Mouse (Mus musculus): ENCODE measurements around the gene Pard3b. TPM values are rescaled to one million over a fixed set of nuclear protein-coding genes. Genes with fewer than 3 reads are reported as not detected.

Pard3b gene
- polyA plus RNA-seq, 1 experiment from 2014 or later = 17.9 TPM

GRCm38 (mm10) chr1:62416627-62417374, 778.2 kb downstream of the Pard3b start:
- Histone ChIP-seq H3K4me1 (peaks cover 7% of the 10 kb centered on the region), H3K4me3 (no peak overlapping the region), H3K27ac (no peak overlapping the region), H3K9ac (no peak overlapping the region), H3K9me3 (no peaks in the 10 kb centered on the region), H3K27me3 (no peaks in the 10 kb centered on the region), H3K36me3 (no peaks in the 10 kb centered on the region), H3K4me2 (no peak overlapping the region)
- ATAC-seq (ENCODE audit: borderline replicate concordance, extremely low read depth, low FRiP score, low TSS enrichment) = no peak
- 73% methylated on average over 10 of the region's 10 CpGs for WGBS

GRCm38 (mm10) chr1:62422896-62423650, 784.4 kb downstream of the Pard3b start:
- no peak overlapping the region for H3K4me2 ChIP-seq
- no peaks in the 10 kb centered on the region for H3K9me3 ChIP-seq
- no peak overlapping the region for H3K9ac ChIP-seq
- ATAC-seq (ENCODE audit: borderline replicate concordance, extremely low read depth, low FRiP score, low TSS enrichment) = no peak
- 88% methylated on average over 10 of the region's 10 CpGs for WGBS
- H3K36me3 ChIP-seq = no peaks in the 10 kb centered on the region
- H3K4me1 ChIP-seq = no peaks in the 10 kb centered on the region
- no peaks in the 10 kb centered on the region for H3K27me3 ChIP-seq
- no peak overlapping the region for H3K27ac ChIP-seq
- no peak overlapping the region for H3K4me3 ChIP-seq

- no peak overlapping the region for H3K27ac ChIP-seq
- H3K9me3 ChIP-seq = no peaks in the 10 kb centered on the region
- H3K4me1 ChIP-seq = no peaks in the 10 kb centered on the region
- no peak overlapping the region for H3K9ac ChIP-seq
- no peaks in the 10 kb centered on the region for H3K27me3 ChIP-seq
- no peak for ATAC-seq (ENCODE audit: borderline replicate concordance, extremely low read depth, low FRiP score, low TSS enrichment)
- H3K36me3 ChIP-seq = no peaks in the 10 kb centered on the region
- no peak overlapping the region for H3K4me3 ChIP-seq
- WGBS = 92% methylated on average over 2 of the region's 2 CpGs
- no peak overlapping the region for H3K4me2 ChIP-seq
Measured at GRCm38 (mm10) chr1:62425369-62425768, 786.7 kb downstream of the Pard3b start.

GRCm38 (mm10) chr1:62428736-62429135, 790.1 kb downstream of the Pard3b start:
- Histone ChIP-seq H3K4me2 (no peak overlapping the region), H3K4me1 (no peaks in the 10 kb centered on the region), H3K9ac (no peak overlapping the region), H3K36me3 (no peaks in the 10 kb centered on the region), H3K9me3 (no peaks in the 10 kb centered on the region), H3K27me3 (no peaks in the 10 kb centered on the region), H3K27ac (no peak overlapping the region), H3K4me3 (no peak overlapping the region)
- 61% methylated on average over 6 of the region's 6 CpGs for WGBS
- no peak for ATAC-seq (ENCODE audit: borderline replicate concordance, extremely low read depth, low FRiP score, low TSS enrichment)

GRCm38 (mm10) chr1:62429333-62430182, 790.9 kb downstream of the Pard3b start:
- no peak for ATAC-seq (ENCODE audit: borderline replicate concordance, extremely low read depth, low FRiP score, low TSS enrichment)
- no peak overlapping the region for H3K27ac ChIP-seq
- no peaks in the 10 kb centered on the region for H3K9me3 ChIP-seq
- H3K9ac ChIP-seq = no peak overlapping the region
- 64% methylated on average over 17 of the region's 17 CpGs for WGBS
- no peaks in the 10 kb centered on the region for H3K36me3 ChIP-seq
- H3K4me3 ChIP-seq = no peak overlapping the region
- no peaks in the 10 kb centered on the region for H3K4me1 ChIP-seq
- H3K4me2 ChIP-seq = no peak overlapping the region
- H3K27me3 ChIP-seq = no peaks in the 10 kb centered on the region

GRCm38 (mm10) chr1:62431054-62431453, 792.4 kb downstream of the Pard3b start:
- H3K27ac ChIP-seq = no peak overlapping the region
- WGBS = 70% methylated on average over 6 of the region's 6 CpGs
- no peak for ATAC-seq (ENCODE audit: borderline replicate concordance, extremely low read depth, low FRiP score, low TSS enrichment)

GRCm38 (mm10) chr1:62433891-62434290, 795.3 kb downstream of the Pard3b start:
- H3K4me2 ChIP-seq = no peak overlapping the region
- H3K36me3 ChIP-seq = no peaks in the 10 kb centered on the region
- 62% methylated on average over 5 of the region's 5 CpGs for WGBS
- no peaks in the 10 kb centered on the region for H3K9me3 ChIP-seq
- peaks cover 3% of the 10 kb centered on the region; the same call in 1 of the 2 replicates for H3K4me1 ChIP-seq
- ATAC-seq (ENCODE audit: borderline replicate concordance, extremely low read depth, low FRiP score, low TSS enrichment) = no peak
- no peaks in the 10 kb centered on the region for H3K27me3 ChIP-seq
- no peak overlapping the region for H3K9ac ChIP-seq
- H3K27ac ChIP-seq = no peak overlapping the region
- H3K4me3 ChIP-seq = no peak overlapping the region

More at GRCm38 (mm10) chr1:62431054-62431453, 792.4 kb downstream of the Pard3b start:
- H3K9ac ChIP-seq = no peak overlapping the region
- no peak overlapping the region for H3K4me2 ChIP-seq
- H3K36me3 ChIP-seq = no peaks in the 10 kb centered on the region
- no peaks in the 10 kb centered on the region for H3K9me3 ChIP-seq
- H3K27me3 ChIP-seq = no peaks in the 10 kb centered on the region
- peaks cover 3% of the 10 kb centered on the region; the same call in 1 of the 2 replicates for H3K4me1 ChIP-seq
- no peak overlapping the region for H3K4me3 ChIP-seq

GRCm38 (mm10) chr1:62435844-62436243, 797.2 kb downstream of the Pard3b start:
- WGBS = 68% methylated on average over 9 of the region's 9 CpGs

GRCm38 (mm10) chr1:62436304-62436703, 797.7 kb downstream of the Pard3b start:
- H3K9ac ChIP-seq = no peak overlapping the region
- H3K4me3 ChIP-seq = no peak overlapping the region
- H3K4me2 ChIP-seq = no peak overlapping the region
- WGBS = 60% methylated on average over 3 of the region's 3 CpGs
- no peaks in the 10 kb centered on the region for H3K27me3 ChIP-seq
- no peaks in the 10 kb centered on the region for H3K36me3 ChIP-seq
- H3K27ac ChIP-seq = no peak overlapping the region
- H3K4me1 ChIP-seq = peaks cover 3% of the 10 kb centered on the region; the same call in 1 of the 2 replicates
- H3K9me3 ChIP-seq = no peaks in the 10 kb centered on the region
- ATAC-seq (ENCODE audit: borderline replicate concordance, extremely low read depth, low FRiP score, low TSS enrichment) = no peak

More at GRCm38 (mm10) chr1:62435844-62436243, 797.2 kb downstream of the Pard3b start:
- Histone ChIP-seq H3K27me3 (no peaks in the 10 kb centered on the region), H3K4me1 (peaks cover 3% of the 10 kb centered on the region; the same call in 1 of the 2 replicates), H3K27ac (no peak overlapping the region), H3K9ac (no peak overlapping the region), H3K4me3 (no peak overlapping the region), H3K9me3 (no peaks in the 10 kb centered on the region), H3K36me3 (no peaks in the 10 kb centered on the region), H3K4me2 (no peak overlapping the region)
- no peak for ATAC-seq (ENCODE audit: borderline replicate concordance, extremely low read depth, low FRiP score, low TSS enrichment)

- 62% methylated on average over 3 of the region's 3 CpGs for WGBS
- no peak overlapping the region for H3K9ac ChIP-seq
- H3K4me1 ChIP-seq = peaks cover 3% of the 10 kb centered on the region; the same call in 1 of the 2 replicates
- no peak overlapping the region for H3K4me3 ChIP-seq
- no peak overlapping the region for H3K4me2 ChIP-seq
- no peaks in the 10 kb centered on the region for H3K27me3 ChIP-seq
- no peaks in the 10 kb centered on the region for H3K9me3 ChIP-seq
- no peak overlapping the region for H3K27ac ChIP-seq
- no peak for ATAC-seq (ENCODE audit: borderline replicate concordance, extremely low read depth, low FRiP score, low TSS enrichment)
- H3K36me3 ChIP-seq = no peaks in the 10 kb centered on the region
Measured at GRCm38 (mm10) chr1:62437493-62437892, 798.9 kb downstream of the Pard3b start.

- Histone ChIP-seq H3K4me1 (0 out of 2 replicates have a peak, but pooled peaks cover 2% of the 10 kb centered on the region), H3K4me3 (no peak overlapping the region), H3K27me3 (no peaks in the 10 kb centered on the region), H3K36me3 (no peaks in the 10 kb centered on the region), H3K9ac (no peak overlapping the region), H3K27ac (no peak overlapping the region), H3K4me2 (no peak overlapping the region), H3K9me3 (no peaks in the 10 kb centered on the region)
- 70% methylated on average over 3 of the region's 3 CpGs for WGBS
- no peak for ATAC-seq (ENCODE audit: borderline replicate concordance, extremely low read depth, low FRiP score, low TSS enrichment)
Measured at GRCm38 (mm10) chr1:62444406-62444805, 805.8 kb downstream of the Pard3b start.

Data from lung, embryonic 15.5 days (tissue).